Mouse (Mus musculus): ENCODE results near the gene Arhgap45. TPM values are rescaled to one million over a fixed set of nuclear protein-coding genes. Genes with fewer than 3 reads are reported as not detected.

Arhgap45 gene
- polyA plus RNA-seq, 1 experiment from 2014 or later: 2.0 TPM

DNA sequence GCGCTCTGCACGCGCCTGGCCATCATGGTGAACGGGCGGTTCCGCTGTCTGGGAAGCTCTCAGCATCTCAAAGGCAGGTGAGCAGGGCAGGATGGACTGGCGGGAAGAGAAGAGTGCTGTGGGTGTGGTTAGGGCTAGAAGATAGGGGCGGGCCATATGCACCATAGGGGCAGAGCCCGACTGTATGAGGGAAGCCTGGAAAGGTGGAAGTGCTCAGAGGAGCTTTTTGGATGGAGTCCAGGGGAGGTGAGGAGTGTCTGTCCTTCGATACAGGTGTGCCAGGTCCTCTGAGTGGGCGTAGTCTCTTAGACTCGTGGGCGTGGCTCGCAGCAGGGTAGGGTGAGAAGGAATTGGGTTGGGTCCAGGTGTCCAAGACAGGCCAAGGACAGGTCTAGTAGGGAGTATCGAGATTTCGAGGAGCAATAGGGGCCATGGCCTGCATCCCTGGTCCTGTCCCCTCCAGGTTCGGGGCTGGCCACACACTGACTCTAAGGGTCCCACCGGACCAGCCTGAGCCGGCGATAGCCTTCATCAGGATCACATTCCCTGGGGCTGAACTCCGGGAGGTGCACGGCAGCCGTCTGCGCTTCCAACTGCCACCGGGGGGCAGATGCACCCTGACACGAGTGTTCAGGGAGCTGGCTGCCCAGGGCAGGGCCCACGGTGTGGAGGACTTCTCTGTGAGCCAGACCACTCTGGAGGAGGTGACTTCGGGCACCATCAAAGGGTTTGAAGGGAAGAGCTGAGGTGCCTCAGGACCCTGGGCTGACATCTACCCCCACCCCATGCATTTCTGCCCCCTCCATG lies 1.8 kb upstream of the Arhgap45 start:
- TF ChIP-seq EP300 (optimal IDR thresholded peaks at IDR 0.05) (no peak), CTCF (IDR thresholded peaks at IDR 0.05; ENCODE audit: low read depth) (peak; percentile 52)
- 0 out of 2 replicates have a peak, but pooled peaks cover 3% of the 10 kb centered on the region for H3K4me1 ChIP-seq (replicated peaks; ENCODE audit: control insufficient read depth, insufficient read depth)
- 0 out of 2 replicates have a peak, but pooled peaks cover 3% of the 10 kb centered on the region for H3K9me3 ChIP-seq (ENCODE audit: control insufficient read depth, low read length)
- peaks cover 13% of the 10 kb centered on the region; the same call in 1 of the 2 replicates for H3K36me3 ChIP-seq (ENCODE audit: control insufficient read depth, insufficient read depth, low read length)
- no peak overlapping the region for H3K4me3 ChIP-seq (ENCODE audit: low read depth, low read length)
- no peak overlapping the region for H3K27ac ChIP-seq (replicated peaks)
- H3K4me2 ChIP-seq (replicated peaks; ENCODE audit: low read depth): no peak overlapping the region
- H3K27me3 ChIP-seq (ENCODE audit: control insufficient read depth, insufficient read depth, low read length): no peaks in the 10 kb centered on the region
- ATAC-seq (ENCODE audit: low FRiP score, low TSS enrichment): peak; percentile 24
- 31% methylated on average over 28 of the region's 28 CpGs for WGBS
- peak; percentile 53 for DNase-seq (ENCODE audit: low spot score)
- H3K9ac ChIP-seq (ENCODE audit: low read length): no peak overlapping the region

GRCm38 (mm10) chr10:80015583-80015982 lies 870 bp upstream of the Arhgap45 start:
- DNase-seq (ENCODE audit: low spot score) (no peak), ATAC-seq (ENCODE audit: low FRiP score, low TSS enrichment) (no peak)
- Histone ChIP-seq H3K9ac (ENCODE audit: low read length) (no peak overlapping the region), H3K4me2 (replicated peaks; ENCODE audit: low read depth) (no peak overlapping the region), H3K4me1 (replicated peaks; ENCODE audit: control insufficient read depth, insufficient read depth) (0 out of 2 replicates have a peak, but pooled peaks cover 3% of the 10 kb centered on the region), H3K36me3 (ENCODE audit: control insufficient read depth, insufficient read depth, low read length) (peaks cover 8% of the 10 kb centered on the region; the same call in 1 of the 2 replicates), H3K4me3 (ENCODE audit: low read depth, low read length) (no peak overlapping the region), H3K27ac (replicated peaks) (no peak overlapping the region), H3K9me3 (ENCODE audit: control insufficient read depth, low read length) (0 out of 2 replicates have a peak, but pooled peaks cover 3% of the 10 kb centered on the region), H3K27me3 (ENCODE audit: control insufficient read depth, insufficient read depth, low read length) (no peaks in the 10 kb centered on the region)
- no peak for TF ChIP-seq EP300 (optimal IDR thresholded peaks at IDR 0.05)
- TF ChIP-seq CTCF (IDR thresholded peaks at IDR 0.05; ENCODE audit: low read depth): no peak
- 77% methylated on average over 10 of the region's 10 CpGs for WGBS

DNA sequence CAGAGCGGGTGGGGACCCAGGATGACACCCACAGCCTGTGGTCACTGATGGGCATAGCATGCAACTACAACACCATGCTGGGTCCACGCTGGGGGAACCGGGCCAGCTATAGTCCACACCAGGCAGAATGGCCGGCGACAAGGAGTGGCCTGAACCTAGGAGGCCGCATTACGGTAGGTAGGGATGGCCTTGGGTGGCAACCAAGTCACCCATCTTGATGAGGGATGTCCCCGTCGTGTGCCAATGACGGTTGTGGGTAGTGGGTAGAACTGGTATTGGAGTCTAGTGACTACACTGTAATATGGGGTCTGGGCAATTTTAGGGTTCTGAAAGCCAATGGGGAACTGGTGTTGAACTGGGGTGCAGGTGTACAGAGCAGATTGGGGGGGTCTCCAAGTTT lies 478 bp downstream of the Arhgap45 start:
- 0 out of 2 replicates have a peak, but pooled peaks cover 3% of the 10 kb centered on the region for H3K4me1 ChIP-seq (replicated peaks; ENCODE audit: control insufficient read depth, insufficient read depth)
- DNase-seq (ENCODE audit: low spot score) (no peak), ATAC-seq (ENCODE audit: low FRiP score, low TSS enrichment) (no peak)
- H3K9ac ChIP-seq (ENCODE audit: low read length): no peak overlapping the region
- no peak overlapping the region for H3K4me2 ChIP-seq (replicated peaks; ENCODE audit: low read depth)
- 0 out of 2 replicates have a peak overlapping the region, but pooled peaks have one; percentile 2 for H3K4me3 ChIP-seq (ENCODE audit: low read depth, low read length)
- no peaks in the 10 kb centered on the region for H3K9me3 ChIP-seq (ENCODE audit: control insufficient read depth, low read length)
- peak overlapping the region; percentile 45; the same call in 1 of the 2 replicates for H3K27ac ChIP-seq (replicated peaks)
- 91% methylated on average over 10 of the region's 10 CpGs for WGBS
- no peaks in the 10 kb centered on the region for H3K36me3 ChIP-seq (ENCODE audit: control insufficient read depth, insufficient read depth, low read length)
- TF ChIP-seq CTCF (IDR thresholded peaks at IDR 0.05; ENCODE audit: low read depth): no peak
- TF ChIP-seq EP300 (optimal IDR thresholded peaks at IDR 0.05): no peak
- H3K27me3 ChIP-seq (ENCODE audit: control insufficient read depth, insufficient read depth, low read length): no peaks in the 10 kb centered on the region

GRCm38 (mm10) chr10:80017361-80017760 lies 908 bp downstream of the Arhgap45 start:
- no peak for ATAC-seq (ENCODE audit: low FRiP score, low TSS enrichment)
- no peaks in the 10 kb centered on the region for H3K27me3 ChIP-seq (ENCODE audit: control insufficient read depth, insufficient read depth, low read length)
- no peak overlapping the region for H3K4me2 ChIP-seq (replicated peaks; ENCODE audit: low read depth)
- no peaks in the 10 kb centered on the region for H3K36me3 ChIP-seq (ENCODE audit: control insufficient read depth, insufficient read depth, low read length)
- TF ChIP-seq CTCF (IDR thresholded peaks at IDR 0.05; ENCODE audit: low read depth) (no peak), EP300 (optimal IDR thresholded peaks at IDR 0.05) (no peak)
- 0 out of 2 replicates have a peak, but pooled peaks cover 3% of the 10 kb centered on the region for H3K4me1 ChIP-seq (replicated peaks; ENCODE audit: control insufficient read depth, insufficient read depth)
- no peak overlapping the region for H3K9ac ChIP-seq (ENCODE audit: low read length)
- H3K9me3 ChIP-seq (ENCODE audit: control insufficient read depth, low read length): no peaks in the 10 kb centered on the region
- no peak for DNase-seq (ENCODE audit: low spot score)
- H3K4me3 ChIP-seq (ENCODE audit: low read depth, low read length): no peak overlapping the region
- H3K27ac ChIP-seq (replicated peaks): no peak overlapping the region
- 67% methylated on average over 3 of the region's 3 CpGs for WGBS

GRCm38 (mm10) chr10:80017771-80018170 lies 1.3 kb downstream of the Arhgap45 start:
- ATAC-seq (ENCODE audit: low FRiP score, low TSS enrichment) (no peak), DNase-seq (ENCODE audit: low spot score) (no peak)
- TF ChIP-seq EP300 (optimal IDR thresholded peaks at IDR 0.05) (no peak), CTCF (IDR thresholded peaks at IDR 0.05; ENCODE audit: low read depth) (no peak)
- Histone ChIP-seq H3K9ac (ENCODE audit: low read length) (0 out of 2 replicates have a peak overlapping the region, but pooled peaks have one; percentile 13), H3K27me3 (ENCODE audit: control insufficient read depth, insufficient read depth, low read length) (no peaks in the 10 kb centered on the region), H3K4me3 (ENCODE audit: low read depth, low read length) (no peak overlapping the region), H3K4me2 (replicated peaks; ENCODE audit: low read depth) (no peak overlapping the region), H3K27ac (replicated peaks) (no peak overlapping the region), H3K4me1 (replicated peaks; ENCODE audit: control insufficient read depth, insufficient read depth) (0 out of 2 replicates have a peak, but pooled peaks cover 3% of the 10 kb centered on the region), H3K36me3 (ENCODE audit: control insufficient read depth, insufficient read depth, low read length) (no peaks in the 10 kb centered on the region), H3K9me3 (ENCODE audit: control insufficient read depth, low read length) (no peaks in the 10 kb centered on the region)
- 82% methylated on average over 14 of the region's 14 CpGs for WGBS

All from stomach, postnatal 0 days (tissue).